Mouse (Mus musculus) mesoderm, embryonic 11.5 days (tissue): ENCODE data around the gene Snta1.

ENCODE experiments used
- DNase-seq: peaks from one replicate; pipeline ENCODE4 v3.0.0-alpha.2; 2012; ENCODE audit warnings: low read depth, low spot score

The Snta1 gene

GRCm38 (mm10) chr2:154422181-154422580, 14.3 kb upstream of the Snta1 start:
- DNase-seq = no peak

- peak; percentile 81 for DNase-seq
Observed at GRCm38 (mm10) chr2:154420942-154421731, 13.2 kb upstream of the Snta1 start.

GRCm38 (mm10) chr2:154419631-154420515, 12.0 kb upstream of the Snta1 start:
- DNase-seq = no peak

GRCm38 (mm10) chr2:154418001-154418400, 10.1 kb upstream of the Snta1 start:
- DNase-seq = no peak

GRCm38 (mm10) chr2:154417107-154417506, 9.2 kb upstream of the Snta1 start:
- DNase-seq = peak; percentile 79

- DNase-seq = peak; percentile 43
Observed at GRCm38 (mm10) chr2:154412018-154412666, 4.2 kb upstream of the Snta1 start.

GRCm38 (mm10) chr2:154410355-154410754, 2.5 kb upstream of the Snta1 start:
- no peak for DNase-seq

- DNase-seq = no peak
Observed at GRCm38 (mm10) chr2:154407063-154407642, 746 bp downstream of the Snta1 start.

GRCm38 (mm10) chr2:154405447-154405994, 2.4 kb downstream of the Snta1 start:
- no peak for DNase-seq

GRCm38 (mm10) chr2:154402811-154403210, 5.1 kb downstream of the Snta1 start:
- peak; percentile 75 for DNase-seq

GRCm38 (mm10) chr2:154401976-154402375, 5.9 kb downstream of the Snta1 start:
- DNase-seq = no peak

GRCm38 (mm10) chr2:154399325-154399724, 8.6 kb downstream of the Snta1 start:
- no peak for DNase-seq

- DNase-seq = no peak
Observed at GRCm38 (mm10) chr2:154398267-154398666, 9.6 kb downstream of the Snta1 start.

- DNase-seq = no peak
Observed at GRCm38 (mm10) chr2:154396529-154396928, 11.4 kb downstream of the Snta1 start.

- DNase-seq = no peak
Observed at GRCm38 (mm10) chr2:154394602-154395001, 13.3 kb downstream of the Snta1 start.

GRCm38 (mm10) chr2:154390180-154390964, 17.5 kb downstream of the Snta1 start:
- no peak for DNase-seq

GRCm38 (mm10) chr2:154379103-154379502, 28.8 kb downstream of the Snta1 start:
- no peak for DNase-seq

GRCm38 (mm10) chr2:154374807-154375601, 32.9 kb downstream of the Snta1 start:
- DNase-seq = no peak

- peak; percentile 61 for DNase-seq
Observed at GRCm38 (mm10) chr2:154373961-154374632, 33.8 kb downstream of the Snta1 start.
